Mouse (Mus musculus) kidney, embryonic 16.5 days (tissue): ENCODE results near the gene Bmp2k. TPM values are rescaled to one million over a fixed set of nuclear protein-coding genes. Genes with fewer than 3 reads are reported as not detected.
A peak's percentile ranks its signal among the peaks of the same experiment; 100 is the strongest.

Source experiments
- ATAC-seq: fragments of 200-750 bp; cut with Nextera tagmentation; 2 replicates; pipeline ENCODE4 v1.8.0; 2017; ENCODE audit warnings: moderate TSS enrichment; ENCODE audit not compliant: low FRiP score, low TSS enrichment
- H3K27ac ChIP-seq: fragments of 300-500 bp; sonication (generic); 2 replicates; pipeline ENCODE4 v1.5.1; 2014; ENCODE audit warnings: low read length
- H3K27me3 ChIP-seq: fragments of 300-500 bp; sonication (generic); 2 replicates; pipeline ENCODE4 v1.6.1; 2014; ENCODE audit warnings: low read length, control low read depth, mixed read lengths; ENCODE audit not compliant: insufficient read depth
- H3K36me3 ChIP-seq: fragments of 300-500 bp; sonication (generic); 2 replicates; pipeline ENCODE4 v1.6.1; 2014; ENCODE audit warnings: low read length, control low read depth, mixed read lengths; ENCODE audit not compliant: insufficient read depth
- H3K4me1 ChIP-seq: fragments of 300-500 bp; sonication (generic); 2 replicates; pipeline ENCODE4 v1.6.1; 2014; ENCODE audit warnings: low read length, control low read depth, mixed read lengths; ENCODE audit not compliant: insufficient read depth
- H3K4me2 ChIP-seq: fragments of 300-500 bp; sonication (generic); replicated peaks from 2 replicates; pipeline ENCODE4 v1.6.1; 2014; ENCODE audit warnings: low read depth, low read length
- H3K4me3 ChIP-seq: fragments of 300-500 bp; sonication (generic); 2 replicates; pipeline ENCODE4 v1.5.1; 2014; ENCODE audit warnings: mild to moderate bottlenecking, low read length
- H3K9ac ChIP-seq: fragments of 300-500 bp; sonication (generic); replicated peaks from 2 replicates; pipeline ENCODE4 v1.6.1; 2014; ENCODE audit warnings: low read length
- H3K9me3 ChIP-seq: fragments of 300-500 bp; sonication (generic); 2 replicates; pipeline ENCODE4 v1.6.1; 2016; ENCODE audit warnings: low read length, control low read depth
- WGBS: fragments of 180-500 bp; shearing (Covaris S2); extraction: QIAGEN DNeasy Blood & Tissue Kit; methylation state at CpG from one replicate; pipeline ENCODE4 v1.1.7; 2014; 5-methylcytosine and 5-hydroxymethylcytosine counted together
- polyA plus RNA-seq: library from polyadenylated mRNA; unstranded; fragments of >200 nt; fragmentation: Nextera tagmentation; extraction: Ambion mirVana; gene quantifications from 2 replicates; pipeline ENCODE4 v1.2.1, GENCODE M21; 2015

Gene Bmp2k
- polyA plus RNA-seq, 1 experiment from 2014 or later, result 7.7 TPM

DNA sequence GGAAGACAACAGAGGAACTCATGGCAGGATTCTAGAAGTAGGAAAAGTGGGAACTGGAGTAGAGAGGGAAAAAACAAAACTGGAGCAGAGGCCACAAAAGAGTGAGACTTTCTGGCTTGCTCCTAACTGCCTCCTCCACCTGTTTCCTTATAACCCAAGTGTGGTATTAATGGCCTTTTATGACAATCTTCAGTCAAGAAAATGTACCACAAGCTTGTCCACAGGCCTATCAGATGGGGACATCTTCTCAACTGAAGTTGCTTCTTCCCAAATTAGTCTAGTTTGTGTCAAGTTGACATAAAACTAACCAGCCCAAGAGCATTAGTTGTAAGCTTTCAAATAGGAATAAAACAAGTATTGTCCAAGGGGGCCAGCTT, 27.0 kb upstream of the Bmp2k start:
- peaks cover 10% of the 10 kb centered on the region; the same call in 1 of the 2 replicates for H3K4me1 ChIP-seq
- H3K9ac ChIP-seq, result no peak overlapping the region
- ATAC-seq, result no peak
- no peak overlapping the region for H3K27ac ChIP-seq
- H3K4me3 ChIP-seq, result no peak overlapping the region
- H3K27me3 ChIP-seq, result no peaks in the 10 kb centered on the region
- H3K4me2 ChIP-seq, result no peak overlapping the region
- no peaks in the 10 kb centered on the region for H3K9me3 ChIP-seq
- no peaks in the 10 kb centered on the region for H3K36me3 ChIP-seq

DNA sequence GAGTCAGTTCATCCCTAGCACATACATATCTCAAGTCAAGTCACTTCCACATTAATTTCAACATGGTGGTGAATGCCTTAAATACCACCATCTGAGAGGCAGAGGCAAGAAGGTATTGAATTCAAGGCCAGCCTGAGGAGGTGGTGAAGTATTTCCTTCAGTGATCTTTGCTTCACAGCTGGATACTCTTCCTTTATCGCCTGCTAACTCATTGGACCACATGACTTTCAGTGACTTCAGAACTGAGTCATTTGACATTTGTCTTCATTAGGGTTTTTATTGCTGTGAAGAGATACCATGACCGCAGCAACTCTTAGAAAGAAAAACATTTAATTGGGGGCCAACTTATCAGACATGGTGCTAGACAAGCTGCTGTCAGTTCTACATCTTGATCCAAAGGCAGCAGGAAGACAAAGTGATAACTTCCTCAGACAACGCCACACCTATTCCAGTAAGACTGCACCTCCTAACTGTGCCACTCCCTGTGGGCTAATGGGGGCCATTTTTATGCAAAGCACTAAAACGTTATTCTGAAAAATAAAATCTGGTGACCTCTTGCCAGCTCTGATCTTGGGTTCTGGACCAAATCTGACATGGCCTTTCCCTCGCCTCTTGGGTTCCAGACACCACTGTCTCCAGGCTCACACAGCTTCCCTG, 24.9 kb upstream of the Bmp2k start:
- H3K4me1 ChIP-seq, result peaks cover 10% of the 10 kb centered on the region; the same call in 1 of the 2 replicates
- WGBS, result 73% methylated on average over 5 of the region's 5 CpGs
- ATAC-seq, result no peak
- no peak overlapping the region for H3K4me3 ChIP-seq
- no peaks in the 10 kb centered on the region for H3K36me3 ChIP-seq
- H3K27me3 ChIP-seq, result no peaks in the 10 kb centered on the region
- H3K4me2 ChIP-seq, result no peak overlapping the region
- no peaks in the 10 kb centered on the region for H3K9me3 ChIP-seq
- no peak overlapping the region for H3K27ac ChIP-seq
- no peak overlapping the region for H3K9ac ChIP-seq

DNA sequence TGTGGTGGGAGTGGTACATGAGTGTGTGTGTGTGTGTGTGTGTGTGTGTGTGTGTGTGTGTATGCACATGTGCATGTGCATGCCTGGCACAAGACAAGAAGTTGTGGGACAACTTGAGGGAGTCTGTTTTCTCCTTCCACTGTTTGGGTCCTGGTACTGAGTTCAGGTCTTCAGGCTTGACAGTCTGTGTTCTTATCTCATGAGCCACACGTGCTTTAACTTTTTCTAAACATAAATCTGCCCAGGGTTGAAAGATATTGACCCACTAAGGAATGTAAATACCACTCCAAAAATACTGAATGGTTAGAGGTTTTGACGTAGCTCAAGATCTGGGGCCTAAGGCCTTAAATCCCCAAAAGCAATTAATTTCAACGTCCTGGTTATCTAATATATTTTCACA, 23.8 kb upstream of the Bmp2k start:
- no peak for ATAC-seq
- Histone ChIP-seq H3K4me2 (no peak overlapping the region), H3K4me1 (peaks cover 7% of the 10 kb centered on the region; the same call in 1 of the 2 replicates), H3K9me3 (no peaks in the 10 kb centered on the region), H3K4me3 (no peak overlapping the region), H3K36me3 (no peaks in the 10 kb centered on the region), H3K27ac (no peak overlapping the region), H3K27me3 (no peaks in the 10 kb centered on the region), H3K9ac (no peak overlapping the region)
- 59% methylated on average over 3 of the region's 3 CpGs for WGBS

DNA sequence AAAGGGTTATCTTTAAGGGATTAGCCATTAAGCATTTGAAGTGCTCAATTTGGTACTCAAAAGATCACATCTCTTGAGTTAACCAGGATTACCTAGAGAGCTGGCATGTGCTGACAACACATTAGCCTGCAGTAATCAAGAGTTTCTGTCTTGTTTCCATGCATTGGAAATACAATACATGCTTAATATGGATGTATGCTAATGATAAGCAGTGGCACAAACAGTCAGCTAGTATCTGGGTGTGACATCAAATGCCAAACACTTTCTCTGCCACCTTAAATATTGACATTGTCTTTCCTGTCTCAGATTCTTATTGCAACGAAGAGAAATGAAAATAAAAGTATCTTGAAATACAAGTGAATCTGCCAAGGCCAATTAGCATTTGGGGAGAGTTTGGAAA, 22.8 kb upstream of the Bmp2k start:
- peaks cover 11% of the 10 kb centered on the region; the same call in 1 of the 2 replicates for H3K4me1 ChIP-seq
- no peak overlapping the region for H3K4me3 ChIP-seq
- 75% methylated on average over 1 of the region's 1 CpGs for WGBS
- H3K36me3 ChIP-seq, result no peaks in the 10 kb centered on the region
- no peak overlapping the region for H3K4me2 ChIP-seq
- no peak overlapping the region for H3K27ac ChIP-seq
- H3K9me3 ChIP-seq, result no peaks in the 10 kb centered on the region
- H3K9ac ChIP-seq, result no peak overlapping the region
- no peak for ATAC-seq
- H3K27me3 ChIP-seq, result no peaks in the 10 kb centered on the region

DNA sequence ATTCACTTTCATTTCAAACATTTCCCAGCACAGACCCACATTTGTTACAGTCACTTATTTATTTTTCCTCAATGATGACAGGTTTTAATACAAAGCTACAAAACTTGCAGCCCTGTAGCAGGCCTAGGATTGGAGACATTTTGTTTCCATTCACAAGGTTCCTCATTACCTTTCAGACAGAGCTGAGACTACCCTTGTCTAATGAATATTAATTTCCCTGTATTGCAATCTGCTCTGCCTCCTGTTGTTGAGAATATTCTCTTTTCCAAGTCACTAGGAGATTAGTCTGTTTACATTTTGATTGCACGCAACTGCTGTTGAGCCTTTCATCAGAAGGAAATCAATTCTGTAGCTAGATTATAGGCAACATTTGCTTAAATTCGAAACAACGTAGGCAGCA, 22.4 kb upstream of the Bmp2k start:
- no peak overlapping the region for H3K27ac ChIP-seq
- no peaks in the 10 kb centered on the region for H3K36me3 ChIP-seq
- ATAC-seq, result no peak
- WGBS, result 93% methylated on average over 3 of the region's 3 CpGs
- H3K4me2 ChIP-seq, result no peak overlapping the region
- peaks cover 11% of the 10 kb centered on the region for H3K4me1 ChIP-seq
- no peak overlapping the region for H3K4me3 ChIP-seq
- H3K9me3 ChIP-seq, result no peaks in the 10 kb centered on the region
- H3K9ac ChIP-seq, result no peak overlapping the region
- no peaks in the 10 kb centered on the region for H3K27me3 ChIP-seq

DNA sequence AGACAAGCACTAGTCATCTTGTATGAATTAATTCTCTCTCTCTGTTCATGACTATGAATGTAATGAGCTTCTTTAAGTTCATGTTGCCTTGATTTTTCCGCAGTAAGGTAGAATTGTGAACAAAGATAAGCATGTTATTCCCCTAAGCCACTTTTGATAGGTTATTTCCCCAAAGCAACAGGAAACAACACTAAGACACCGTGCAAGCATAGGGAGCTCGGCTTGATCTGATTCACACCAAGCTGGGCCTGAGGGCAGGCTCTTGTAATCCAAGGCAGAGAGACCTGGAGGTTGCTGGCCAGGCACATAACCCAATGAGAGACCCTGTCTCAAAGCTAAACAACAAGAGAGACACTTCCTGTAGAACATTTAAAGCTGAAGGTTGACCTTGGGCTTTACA, 21.3 kb upstream of the Bmp2k start:
- H3K27me3 ChIP-seq, result no peaks in the 10 kb centered on the region
- no peak overlapping the region for H3K9ac ChIP-seq
- no peaks in the 10 kb centered on the region for H3K36me3 ChIP-seq
- no peak overlapping the region for H3K4me2 ChIP-seq
- 85% methylated on average over 3 of the region's 3 CpGs for WGBS
- H3K4me1 ChIP-seq, result peaks cover 15% of the 10 kb centered on the region
- ATAC-seq, result no peak
- no peak overlapping the region for H3K4me3 ChIP-seq
- H3K9me3 ChIP-seq, result no peaks in the 10 kb centered on the region
- no peak overlapping the region for H3K27ac ChIP-seq

DNA sequence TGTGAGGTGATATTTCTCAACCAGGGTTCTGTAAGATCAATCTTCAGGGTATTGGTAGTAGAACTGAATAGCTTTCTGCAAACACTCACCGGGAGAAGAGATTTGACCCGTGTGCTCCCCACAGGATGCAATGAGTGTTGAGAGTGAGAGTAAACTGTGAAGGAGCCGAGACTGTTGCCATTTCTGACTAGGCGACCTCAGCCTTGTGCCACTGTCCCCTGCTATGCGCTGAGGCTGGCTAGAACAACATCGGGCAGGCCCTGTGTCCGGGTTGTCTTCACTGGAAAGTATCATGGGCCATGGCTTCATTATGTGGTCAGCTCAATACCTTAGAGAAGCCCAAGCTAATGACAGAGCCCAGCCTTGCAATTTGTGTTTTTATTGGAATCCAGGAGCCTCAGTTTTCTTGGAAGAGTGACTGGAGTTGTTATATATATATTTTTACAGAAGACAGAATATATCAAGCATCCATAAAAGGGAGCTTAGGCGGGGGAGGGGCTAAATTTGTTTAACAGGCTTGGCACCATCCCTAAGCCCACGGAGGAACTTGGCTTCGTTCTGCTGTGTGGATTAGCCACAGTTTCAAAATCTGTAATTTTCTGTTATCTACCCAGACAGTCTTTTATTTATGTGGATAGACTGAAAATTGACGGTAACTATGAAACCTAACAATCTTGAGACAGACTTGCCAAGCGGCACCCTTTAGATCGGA, 18.0 kb upstream of the Bmp2k start:
- Histone ChIP-seq H3K36me3 (no peaks in the 10 kb centered on the region), H3K9ac (no peak overlapping the region), H3K4me2 (peak overlapping the region; percentile 35), H3K9me3 (no peaks in the 10 kb centered on the region), H3K4me3 (no peak overlapping the region), H3K4me1 (peaks cover 33% of the 10 kb centered on the region), H3K27me3 (no peaks in the 10 kb centered on the region), H3K27ac (no peak overlapping the region)
- ATAC-seq, result no peak
- 41% methylated on average over 13 of the region's 13 CpGs for WGBS

DNA sequence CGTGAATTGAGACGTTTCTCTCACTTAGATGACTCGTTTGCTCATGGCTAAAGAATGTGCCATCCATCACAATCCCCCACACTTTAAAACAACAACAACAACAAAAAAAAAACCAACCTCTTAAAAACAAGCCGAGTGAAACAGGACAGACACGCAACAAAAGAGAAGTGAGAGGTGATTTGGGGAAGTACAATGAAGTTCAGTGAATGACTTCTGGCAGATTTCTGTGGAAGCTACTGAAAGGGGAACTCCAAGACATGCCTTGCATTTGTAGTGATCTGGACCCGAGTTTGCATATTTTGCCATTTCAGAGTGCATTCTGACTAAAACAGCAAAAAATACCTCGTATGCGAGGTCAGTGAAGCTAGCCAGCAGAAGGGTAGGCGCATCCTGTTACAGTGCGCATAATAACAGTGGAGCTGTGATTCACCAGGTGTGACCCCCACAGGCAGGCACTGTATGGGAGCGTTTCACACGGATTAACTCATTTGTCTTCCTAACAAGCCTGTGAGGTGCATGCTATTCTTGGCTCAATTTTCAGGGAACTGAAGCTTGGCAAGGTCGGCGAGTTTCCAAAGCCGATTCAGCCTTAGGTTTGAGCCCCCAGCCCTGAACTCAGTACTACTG, 17.4 kb upstream of the Bmp2k start:
- Histone ChIP-seq H3K9ac (0 out of 2 replicates have a peak overlapping the region, but pooled peaks have one; percentile 10), H3K27me3 (no peaks in the 10 kb centered on the region), H3K27ac (no peak overlapping the region), H3K4me3 (peak overlapping the region; percentile 12; the same call in 1 of the 2 replicates), H3K4me1 (peaks cover 33% of the 10 kb centered on the region), H3K9me3 (no peaks in the 10 kb centered on the region), H3K36me3 (no peaks in the 10 kb centered on the region), H3K4me2 (peak overlapping the region; percentile 35)
- peak; percentile 62; the same call in 1 of the 2 replicates for ATAC-seq
- WGBS, result 14% methylated on average over 15 of the region's 15 CpGs

DNA sequence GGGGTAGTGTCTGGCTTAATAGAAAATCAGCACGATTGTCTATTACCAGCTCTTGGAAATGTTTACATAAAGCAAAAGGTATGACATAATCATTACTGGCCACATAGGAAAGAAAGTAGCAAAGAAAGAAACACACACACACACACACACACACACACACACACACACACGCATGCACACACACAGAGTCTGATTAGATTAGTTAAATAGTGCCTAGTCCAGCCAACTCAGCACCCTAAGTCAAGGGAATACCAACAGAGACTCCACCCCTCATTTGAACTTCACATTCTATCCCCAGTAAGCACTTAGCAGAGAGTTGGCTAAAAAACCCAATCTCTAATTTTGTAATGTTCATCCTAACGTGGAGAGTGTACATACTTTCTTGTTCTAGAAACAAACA, 15.5 kb upstream of the Bmp2k start:
- Histone ChIP-seq H3K4me2 (no peak overlapping the region), H3K4me3 (no peak overlapping the region), H3K9me3 (no peaks in the 10 kb centered on the region), H3K27me3 (no peaks in the 10 kb centered on the region), H3K36me3 (no peaks in the 10 kb centered on the region), H3K9ac (no peak overlapping the region), H3K27ac (no peak overlapping the region), H3K4me1 (peaks cover 33% of the 10 kb centered on the region)
- WGBS, result 55% methylated on average over 3 of the region's 3 CpGs
- ATAC-seq, result peak; percentile 65; the same call in 1 of the 2 replicates

DNA sequence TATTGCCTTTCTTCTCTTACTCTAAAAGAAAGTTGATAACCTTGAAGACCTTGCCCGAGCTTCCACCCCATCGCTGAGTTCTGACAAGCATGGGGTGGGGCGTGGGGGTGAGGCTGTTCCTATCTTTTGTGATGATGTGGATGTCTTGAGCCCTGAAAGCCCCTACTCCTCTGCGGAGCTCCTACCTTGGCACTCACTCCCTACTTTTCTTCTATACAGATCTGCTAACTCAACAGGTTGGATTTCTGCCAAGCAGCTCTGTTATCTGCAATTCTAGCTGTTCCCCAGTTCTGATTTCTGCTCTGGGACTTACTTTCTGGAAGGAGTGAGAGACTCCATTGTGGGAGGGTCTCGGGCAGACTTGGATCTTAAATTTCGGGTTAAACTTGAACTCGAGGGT, 14.3 kb upstream of the Bmp2k start:
- no peaks in the 10 kb centered on the region for H3K36me3 ChIP-seq
- H3K9me3 ChIP-seq, result no peaks in the 10 kb centered on the region
- no peak for ATAC-seq
- H3K4me1 ChIP-seq, result peaks cover 33% of the 10 kb centered on the region
- 64% methylated on average over 7 of the region's 7 CpGs for WGBS
- no peak overlapping the region; the same call in 1 of the 2 replicates for H3K4me2 ChIP-seq
- no peak overlapping the region for H3K9ac ChIP-seq
- H3K4me3 ChIP-seq, result no peak overlapping the region
- H3K27me3 ChIP-seq, result no peaks in the 10 kb centered on the region
- H3K27ac ChIP-seq, result no peak overlapping the region
